Mouse (Mus musculus): ENCODE measurements around the gene Gpn2.

Gpn2 gene

DNA sequence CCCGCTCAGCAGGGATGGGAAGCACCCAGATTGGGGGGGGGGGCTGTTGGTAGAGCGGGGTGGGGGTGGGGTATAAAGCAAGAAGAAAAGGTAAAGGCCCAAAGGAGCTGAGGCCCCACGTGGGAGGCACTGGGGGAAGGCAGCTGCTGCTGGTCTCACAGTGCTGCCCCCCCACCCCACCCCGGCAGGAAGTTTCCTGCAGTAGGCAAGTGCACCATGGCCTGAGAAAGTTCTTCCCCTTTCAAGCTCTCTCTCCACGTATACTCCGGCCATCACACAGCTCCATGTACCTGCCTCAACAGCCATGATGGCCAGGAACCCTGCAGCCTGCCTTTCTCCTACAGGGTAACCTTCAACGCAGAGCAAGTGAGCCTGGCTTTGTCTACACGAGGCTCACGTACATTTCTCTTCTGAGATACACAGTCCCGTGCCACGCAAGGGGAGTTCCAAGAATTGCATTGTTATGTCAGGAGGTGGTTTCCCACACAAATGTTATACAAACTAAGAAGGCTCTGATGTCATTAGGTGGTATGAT lies 38.1 kb downstream of the Gpn2 start:
- no peak for DNase-seq (ENCODE audit: low read depth, low spot score)

DNA sequence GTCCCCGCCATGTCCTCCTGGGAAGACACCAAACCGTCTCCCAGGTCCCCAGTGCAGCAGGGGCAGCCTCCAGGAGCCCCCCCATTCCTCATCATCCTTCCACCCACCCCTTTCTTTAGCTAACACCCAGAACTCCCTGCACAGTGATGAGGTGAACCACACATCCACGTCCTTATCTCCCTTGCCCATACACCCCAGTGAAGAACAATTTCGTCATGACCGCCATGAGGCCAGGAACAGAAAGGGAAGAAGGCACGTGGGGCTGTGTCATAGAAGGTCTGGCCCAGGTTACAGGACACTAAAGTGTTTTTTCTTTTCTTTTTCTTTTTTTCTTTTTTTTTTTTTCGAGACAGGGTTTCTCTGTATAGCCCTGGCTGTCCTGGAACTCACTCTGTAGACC lies 40.7 kb downstream of the Gpn2 start:
- DNase-seq (ENCODE audit: low read depth, low spot score): no peak

DNA sequence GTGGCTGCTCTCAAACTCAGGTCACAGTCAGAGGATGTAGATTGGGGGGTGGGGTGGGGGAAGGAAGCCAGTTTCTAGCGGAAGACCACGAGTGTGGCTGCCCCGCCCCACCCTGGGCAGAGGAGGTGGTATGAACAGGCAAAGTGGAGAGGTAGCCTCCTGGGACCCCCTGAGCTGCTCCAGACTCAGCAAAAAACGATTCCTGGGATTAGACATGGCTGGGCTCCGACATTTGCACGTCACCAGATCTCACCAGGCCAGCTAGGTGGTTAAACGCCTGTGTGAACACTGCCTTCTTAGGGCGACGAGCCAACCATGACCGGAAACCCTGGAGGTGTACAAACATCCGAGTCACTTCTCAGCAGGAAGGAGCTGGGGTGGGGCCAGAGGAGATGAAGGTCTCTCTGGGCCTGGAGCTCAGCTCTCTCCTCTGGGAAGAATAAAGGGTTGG lies 41.5 kb downstream of the Gpn2 start:
- no peak for DNase-seq (ENCODE audit: low read depth, low spot score)

DNA sequence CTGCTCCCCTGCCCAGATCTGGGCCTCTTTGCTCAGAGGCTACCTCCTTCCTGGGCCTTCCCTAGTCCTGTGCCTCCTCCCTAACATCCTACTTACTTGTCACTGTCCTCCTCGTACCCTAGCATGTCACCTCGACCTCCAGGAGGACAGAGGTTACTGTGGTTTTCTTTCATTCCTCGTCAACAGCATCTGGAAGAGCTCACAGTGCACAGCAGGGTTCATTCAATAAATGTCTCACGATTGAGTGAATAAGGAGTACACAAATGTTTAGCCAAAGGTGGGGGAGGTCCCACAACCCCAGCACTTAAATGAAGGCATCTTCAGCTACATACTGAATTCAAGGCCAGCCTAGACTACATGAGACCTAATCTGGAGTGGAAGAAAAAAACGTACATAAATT lies 42.1 kb downstream of the Gpn2 start:
- DNase-seq (ENCODE audit: low read depth, low spot score): no peak

DNA sequence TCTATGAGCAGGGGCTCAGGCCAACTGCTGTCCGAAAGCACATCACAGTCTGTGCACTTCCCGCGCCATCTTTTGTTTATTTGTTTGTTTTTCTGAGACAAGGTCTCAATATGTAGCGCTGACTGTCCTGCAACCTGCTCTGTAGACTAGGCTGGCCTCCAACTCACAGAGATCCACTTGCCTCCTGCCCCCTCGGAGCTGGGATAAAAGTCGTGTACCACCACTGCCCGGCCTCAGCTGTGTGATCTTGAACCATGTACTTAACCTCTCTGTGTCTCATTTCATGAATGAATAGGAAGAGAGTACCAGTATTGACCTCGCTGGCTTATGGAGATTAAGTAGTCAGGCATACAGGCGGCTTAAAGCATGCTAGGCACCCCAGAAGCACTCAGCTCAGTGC lies 42.5 kb downstream of the Gpn2 start:
- DNase-seq (ENCODE audit: low read depth, low spot score): no peak

DNA sequence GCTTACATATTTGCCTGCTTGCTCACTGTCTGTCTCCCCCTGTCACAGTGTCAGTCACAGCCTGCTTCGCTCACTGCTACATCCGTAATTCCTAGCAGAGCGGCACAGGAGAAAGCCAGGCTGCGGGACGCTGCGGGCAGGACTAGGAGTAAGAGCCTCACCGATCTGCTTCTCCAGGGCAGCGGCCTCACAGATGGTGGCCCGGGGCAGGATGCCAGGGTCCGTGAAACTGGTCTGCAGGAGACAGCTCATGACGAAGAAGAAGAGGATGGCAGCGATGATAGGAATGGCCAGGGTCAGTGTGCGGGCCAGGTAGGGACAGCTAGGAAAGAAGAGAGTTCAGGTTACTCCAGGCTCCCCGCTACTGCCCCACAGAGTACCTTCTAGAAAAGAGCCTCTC lies 42.9 kb downstream of the Gpn2 start:
- no peak for DNase-seq (ENCODE audit: low read depth, low spot score)

DNA sequence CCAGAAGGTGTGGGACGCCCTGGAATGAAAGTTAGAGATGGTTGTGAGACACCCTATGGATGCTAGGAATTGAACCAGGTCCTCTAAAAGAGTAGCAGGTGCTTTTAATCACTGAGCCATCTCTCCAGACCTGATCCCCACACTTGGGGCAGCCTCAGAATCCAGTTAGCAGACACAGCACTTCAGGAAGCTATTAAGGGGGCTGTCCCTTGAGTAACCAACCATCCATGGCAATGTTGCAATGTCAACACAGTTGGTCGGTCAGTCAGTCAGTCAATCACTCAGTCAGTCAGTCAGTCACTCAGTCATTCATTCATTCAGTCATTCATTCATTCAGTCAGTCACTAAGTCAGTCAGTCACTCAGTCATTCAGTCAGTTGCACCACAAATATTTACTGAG lies 44.4 kb downstream of the Gpn2 start:
- no peak for DNase-seq (ENCODE audit: low read depth, low spot score)

DNA sequence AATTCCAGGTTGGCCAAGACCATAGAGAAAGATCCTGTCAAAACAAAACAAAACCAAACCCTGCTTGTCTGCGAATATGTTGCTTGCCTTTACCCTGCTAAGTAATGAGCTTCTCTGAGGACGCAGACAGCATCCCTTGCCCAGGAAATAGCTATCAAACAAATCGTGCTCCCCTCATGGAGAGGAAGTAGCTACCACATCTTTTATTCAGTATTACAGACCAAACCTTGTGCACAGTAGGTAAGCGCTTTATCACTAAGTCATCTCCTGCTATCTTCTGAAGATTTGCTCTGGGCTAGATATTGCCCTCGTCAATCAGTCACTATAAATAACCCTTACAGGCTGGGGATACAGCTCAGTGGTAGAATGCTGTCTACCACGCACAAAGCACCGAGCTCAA lies 45.0 kb downstream of the Gpn2 start:
- DNase-seq (ENCODE audit: low read depth, low spot score): no peak

DNA sequence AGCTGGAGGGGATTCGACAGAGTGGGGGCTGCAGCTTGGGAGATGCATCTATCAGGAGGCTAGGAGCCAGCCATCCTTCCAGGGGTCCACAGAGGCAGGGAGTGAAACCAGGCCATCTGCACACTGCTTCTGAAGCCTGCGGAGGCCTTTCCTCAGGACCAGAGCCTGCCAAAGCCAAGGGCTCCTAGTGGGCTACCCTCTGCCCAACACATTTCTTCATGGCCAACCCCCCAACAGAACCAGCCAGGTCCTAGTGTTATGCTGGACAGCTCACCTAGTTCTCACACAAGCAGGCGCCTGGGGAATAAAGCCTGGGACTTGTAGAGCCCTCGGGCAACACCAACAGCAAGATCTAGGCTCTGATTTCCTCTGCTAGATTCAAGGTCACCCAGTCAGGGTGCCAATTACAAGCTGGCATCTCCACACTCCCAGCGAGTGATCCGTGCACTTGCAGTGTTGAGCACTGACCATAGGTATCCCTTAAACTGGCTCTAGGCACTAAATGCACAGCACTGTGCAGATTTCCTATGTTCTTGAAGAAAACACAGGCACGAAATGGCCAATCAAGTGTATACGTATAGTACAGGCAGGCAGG lies 46.3 kb downstream of the Gpn2 start:
- no peak for DNase-seq (ENCODE audit: low read depth, low spot score)

DNA sequence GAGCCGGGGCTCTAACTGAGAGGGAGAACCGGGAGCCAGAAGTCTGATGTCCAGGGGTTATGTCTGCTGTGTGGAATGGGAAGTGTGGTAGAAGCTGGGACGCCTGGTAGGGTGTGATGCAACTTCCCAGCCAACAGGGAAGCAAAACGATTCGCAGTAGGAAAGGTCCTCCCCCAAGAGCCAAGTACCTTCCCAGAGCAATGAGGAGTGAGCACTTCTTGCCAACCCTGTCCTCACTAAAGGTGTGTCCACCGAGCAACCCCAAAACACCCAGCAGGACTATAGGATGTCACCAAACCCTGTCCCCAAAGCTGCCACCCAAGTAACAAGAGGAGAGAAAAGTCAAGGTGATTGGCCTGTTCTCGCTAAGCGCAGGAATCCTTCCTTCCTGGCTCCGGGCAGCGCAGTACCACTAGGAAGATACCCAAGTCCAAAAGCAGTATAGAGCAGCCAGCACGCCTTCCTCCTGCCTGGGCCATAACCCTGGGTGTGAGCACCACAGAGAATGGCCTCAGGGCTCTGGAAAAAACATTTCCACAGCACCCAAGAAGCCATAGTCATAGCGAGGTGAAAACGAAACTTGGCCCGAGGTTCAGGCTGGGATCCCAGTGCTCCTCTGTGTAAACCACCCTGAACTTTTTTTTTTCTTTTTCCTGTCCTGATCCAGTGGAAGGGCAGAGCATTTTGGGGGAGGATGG lies 47.1 kb downstream of the Gpn2 start:
- no peak for DNase-seq (ENCODE audit: low read depth, low spot score)

DNA sequence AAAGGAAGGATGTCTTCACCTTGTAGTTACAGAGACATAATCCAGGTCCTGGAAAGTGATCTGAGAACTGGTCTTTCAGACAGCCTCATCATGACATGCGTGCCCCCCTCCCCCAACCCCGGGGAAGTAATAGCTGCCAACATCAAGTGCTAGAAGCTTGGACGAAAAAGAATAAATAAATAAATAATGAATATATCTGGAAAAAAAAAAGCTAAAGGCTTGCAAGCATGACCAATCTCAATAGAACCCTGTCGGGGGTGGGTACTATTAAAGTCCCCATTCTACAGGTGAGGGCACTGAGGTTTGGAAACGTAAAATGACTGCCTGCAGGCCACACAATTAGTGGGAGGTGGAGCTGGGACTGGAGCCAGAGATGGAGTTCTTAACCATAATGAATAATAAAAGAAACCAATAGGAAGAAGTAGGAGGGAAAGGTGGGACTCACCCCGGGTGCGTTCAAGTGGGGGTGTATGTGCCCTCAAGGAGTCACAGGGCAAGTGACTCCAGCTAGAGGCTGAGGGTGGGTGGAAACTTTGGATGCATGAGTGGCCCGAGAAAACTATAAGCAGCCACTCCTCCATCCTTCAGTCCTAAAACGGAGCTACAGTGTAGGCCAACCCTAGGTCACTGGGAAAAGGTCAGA lies 47.7 kb downstream of the Gpn2 start:
- DNase-seq (ENCODE audit: low read depth, low spot score): no peak

DNA sequence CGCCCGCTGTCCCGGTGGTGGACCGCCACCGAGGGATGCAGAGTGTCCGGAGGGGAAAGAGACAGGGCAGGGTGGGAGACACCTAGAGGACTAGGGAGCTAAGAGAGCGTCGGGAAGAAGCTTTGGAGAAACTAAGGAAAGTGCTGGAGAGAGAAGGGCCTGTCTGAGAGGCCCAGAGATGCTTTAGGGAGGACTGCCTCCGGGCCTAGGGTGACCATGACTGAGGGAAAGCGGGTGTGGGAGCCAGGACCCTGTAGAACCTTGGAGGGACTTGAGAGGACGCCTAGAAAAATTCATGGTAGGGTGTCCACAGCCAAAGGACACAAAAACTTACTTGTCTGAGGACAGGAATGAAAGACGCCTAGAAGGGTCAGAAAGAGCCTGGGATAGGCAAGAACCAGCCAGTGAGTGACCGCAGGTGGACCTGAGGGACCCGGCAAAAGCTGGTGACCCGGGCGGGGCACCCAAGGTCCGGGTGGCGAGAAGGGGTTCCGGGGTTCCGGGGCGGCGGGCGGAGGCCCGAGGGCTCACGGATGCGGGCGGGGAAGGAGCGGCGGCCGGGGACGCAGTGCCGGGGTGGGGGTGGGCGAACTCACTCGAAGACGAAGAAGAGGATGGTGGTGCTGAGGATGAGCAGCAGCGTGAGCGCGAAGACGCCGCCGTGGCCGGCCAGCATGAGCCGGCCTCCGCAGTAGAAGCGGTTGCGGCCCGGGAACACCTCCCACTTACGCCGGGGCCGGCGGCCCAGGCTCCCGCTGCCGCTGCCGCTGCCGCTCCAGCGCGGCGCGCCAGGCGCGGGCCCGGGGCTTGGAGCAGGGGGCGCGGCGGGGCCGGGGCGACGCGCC lies 48.5 kb downstream of the Gpn2 start:
- no peak for DNase-seq (ENCODE audit: low read depth, low spot score)

DNA sequence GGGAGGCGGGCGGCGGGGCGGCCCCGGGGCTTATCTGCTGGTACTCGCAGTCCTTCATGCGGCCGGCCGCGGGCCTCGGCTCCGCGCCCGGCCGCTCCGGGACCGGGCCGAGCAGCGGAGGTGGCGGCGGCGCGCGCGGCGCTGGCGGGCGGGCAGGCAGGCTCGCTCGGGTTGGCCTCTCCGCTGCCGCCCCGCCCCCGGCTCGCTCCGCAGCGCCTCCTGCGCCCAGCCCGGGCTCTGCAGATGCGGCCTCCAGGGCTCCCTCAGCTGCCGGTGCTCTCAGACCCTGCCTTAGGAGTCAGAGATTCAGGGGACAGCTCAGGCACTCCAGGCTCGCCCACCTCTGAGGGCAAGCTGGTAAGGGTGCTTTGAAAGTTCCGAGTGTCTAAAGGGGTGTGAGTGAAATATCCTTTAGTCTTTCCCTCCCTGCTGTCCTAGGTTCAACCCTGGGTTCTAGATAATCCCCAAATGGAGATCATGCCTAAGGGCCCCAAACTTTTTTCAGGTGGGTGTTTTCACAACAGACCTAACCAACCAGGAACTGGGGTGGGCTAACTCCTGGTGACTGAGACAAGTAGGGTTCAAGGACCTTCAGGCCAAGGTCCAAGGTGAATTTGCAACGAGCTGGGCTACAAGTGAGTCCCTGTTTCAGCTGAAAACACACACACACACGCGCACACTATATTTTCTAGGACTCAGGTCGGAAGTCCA lies 49.3 kb downstream of the Gpn2 start:
- DNase-seq (ENCODE audit: low read depth, low spot score): peak; percentile 53

DNA sequence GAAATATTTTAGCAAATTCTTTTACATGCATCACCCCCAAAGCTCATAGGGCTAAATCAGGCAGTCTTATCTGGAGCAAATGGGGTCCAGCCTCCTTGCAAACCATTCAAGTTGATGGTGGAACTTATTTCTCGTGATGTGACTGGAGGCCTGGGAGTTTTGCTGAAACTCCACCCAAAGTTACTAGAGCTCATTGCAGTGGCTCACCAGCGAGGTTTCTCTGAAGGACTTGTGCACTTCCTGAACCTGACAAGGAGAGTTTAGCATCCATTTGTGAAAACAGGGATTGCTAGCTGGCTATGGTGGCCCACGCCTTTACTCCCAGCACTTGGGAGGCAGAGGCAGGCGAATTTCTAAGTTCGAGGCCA lies 49.9 kb downstream of the Gpn2 start:
- no peak for DNase-seq (ENCODE audit: low read depth, low spot score)
